Mouse (Mus musculus): ENCODE data around the gene Dync1i2.

DNA sequence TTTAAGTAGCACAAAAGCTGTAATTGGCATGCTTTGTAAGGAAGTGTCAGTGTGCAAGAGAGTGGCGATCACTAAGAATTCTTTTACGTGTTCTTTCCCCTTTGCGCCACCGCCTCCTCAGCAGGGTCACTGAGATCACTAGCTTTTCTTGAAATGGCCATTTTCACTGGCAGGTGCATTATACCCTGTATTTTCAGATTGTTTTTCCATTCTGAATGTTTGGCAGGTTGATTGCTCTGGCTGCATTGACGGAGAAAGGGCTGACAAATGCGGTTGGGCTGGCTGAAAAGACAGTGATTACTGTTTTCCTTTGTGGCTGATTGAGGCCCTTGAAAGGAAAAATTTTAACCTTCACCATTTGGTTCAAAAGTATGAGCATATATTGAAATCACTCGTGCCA lies 33.3 kb downstream of the Dync1i2 start:
- TF ChIP-seq CTCF (IDR thresholded peaks at IDR 0.05; ENCODE audit: control insufficient read depth, insufficient read depth, insufficient replicate concordance, low read depth, low read length) (no peak), POLR2A (IDR thresholded peaks at IDR 0.05; ENCODE audit: control insufficient read depth, low read depth, low read length) (no peak)
